Mouse (Mus musculus) ovary, adult 18-20 months (tissue): ENCODE measurements around the gene Ak1.

Source experiments
- DNase-seq: peaks from one replicate; pipeline ENCODE4 v3.0.0; 2022; ENCODE audit warnings: low spot score, mixed read lengths

Gene Ak1

DNA sequence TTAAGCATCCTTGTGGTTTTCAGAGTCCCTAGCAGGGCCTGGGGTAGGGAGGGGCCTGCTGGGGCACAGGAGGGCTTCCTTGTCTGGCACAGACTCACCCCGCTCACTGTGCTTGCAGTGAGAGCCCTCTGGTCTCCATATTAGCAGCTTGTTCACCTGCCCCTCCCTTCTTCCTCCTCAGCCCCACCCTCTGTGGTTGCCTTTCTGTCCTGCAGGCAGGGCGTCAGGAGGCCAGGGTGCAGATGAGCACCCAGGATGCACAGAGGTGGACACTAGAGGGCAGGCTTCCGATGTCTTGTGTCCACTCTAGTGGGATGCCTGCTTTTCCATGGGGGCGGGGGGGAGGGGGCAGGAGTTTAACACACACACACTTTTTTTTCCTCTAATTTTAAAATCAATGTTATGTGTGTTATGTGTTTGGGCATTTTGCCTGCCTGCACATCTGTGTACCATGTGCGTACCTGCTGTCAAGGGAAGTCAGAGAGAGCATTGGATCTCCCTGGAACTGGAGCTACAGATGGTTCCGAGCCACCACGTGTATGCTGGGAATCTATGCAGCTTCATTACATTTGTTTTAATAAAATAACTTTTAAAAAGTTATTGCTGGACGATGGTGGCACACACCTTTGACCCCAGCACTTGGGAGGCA lies 20.0 kb upstream of the Ak1 start:
- DNase-seq = no peak

DNA sequence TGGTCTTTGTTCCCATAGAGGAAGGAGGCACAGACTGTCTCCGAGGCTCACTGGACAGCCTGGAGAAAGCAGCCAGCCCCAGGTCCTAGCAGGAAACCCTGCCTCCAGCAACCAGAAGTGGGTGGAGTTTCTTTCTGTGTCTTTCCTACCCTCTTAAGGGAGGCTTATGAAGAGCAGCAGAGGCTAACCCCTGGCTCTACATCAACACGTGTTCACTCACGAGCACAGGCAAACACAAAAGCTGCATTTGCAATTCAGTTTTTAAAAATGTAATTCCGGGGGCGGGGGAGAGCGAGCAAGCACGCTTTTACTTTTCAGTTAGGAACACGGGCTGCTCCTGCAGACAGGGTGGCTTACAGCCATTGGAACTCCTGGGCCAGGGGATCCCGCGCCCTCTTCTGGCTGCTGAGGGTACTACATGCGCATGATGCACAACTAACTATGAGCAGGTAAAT lies 18.9 kb upstream of the Ak1 start:
- DNase-seq = peak; percentile 61

DNA sequence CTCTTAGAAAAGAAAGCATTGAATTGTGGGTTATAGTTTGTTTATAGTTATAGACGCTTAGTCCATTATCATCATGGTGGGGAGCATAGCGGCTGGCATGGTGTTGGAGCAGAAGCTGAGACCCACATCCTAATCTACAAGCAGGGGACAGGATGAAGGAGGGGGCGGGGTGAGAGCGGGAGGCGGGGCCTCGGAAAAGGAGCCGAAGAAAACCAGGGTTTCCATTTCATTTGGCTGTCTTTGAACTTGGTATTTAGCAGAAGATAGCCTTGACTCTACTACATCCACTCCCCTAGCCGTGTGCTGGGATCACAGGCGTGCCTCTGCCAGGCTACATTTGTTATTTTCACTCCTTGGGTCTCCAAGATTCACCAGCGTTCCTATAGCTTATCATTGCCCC lies 16.9 kb upstream of the Ak1 start:
- DNase-seq = no peak

DNA sequence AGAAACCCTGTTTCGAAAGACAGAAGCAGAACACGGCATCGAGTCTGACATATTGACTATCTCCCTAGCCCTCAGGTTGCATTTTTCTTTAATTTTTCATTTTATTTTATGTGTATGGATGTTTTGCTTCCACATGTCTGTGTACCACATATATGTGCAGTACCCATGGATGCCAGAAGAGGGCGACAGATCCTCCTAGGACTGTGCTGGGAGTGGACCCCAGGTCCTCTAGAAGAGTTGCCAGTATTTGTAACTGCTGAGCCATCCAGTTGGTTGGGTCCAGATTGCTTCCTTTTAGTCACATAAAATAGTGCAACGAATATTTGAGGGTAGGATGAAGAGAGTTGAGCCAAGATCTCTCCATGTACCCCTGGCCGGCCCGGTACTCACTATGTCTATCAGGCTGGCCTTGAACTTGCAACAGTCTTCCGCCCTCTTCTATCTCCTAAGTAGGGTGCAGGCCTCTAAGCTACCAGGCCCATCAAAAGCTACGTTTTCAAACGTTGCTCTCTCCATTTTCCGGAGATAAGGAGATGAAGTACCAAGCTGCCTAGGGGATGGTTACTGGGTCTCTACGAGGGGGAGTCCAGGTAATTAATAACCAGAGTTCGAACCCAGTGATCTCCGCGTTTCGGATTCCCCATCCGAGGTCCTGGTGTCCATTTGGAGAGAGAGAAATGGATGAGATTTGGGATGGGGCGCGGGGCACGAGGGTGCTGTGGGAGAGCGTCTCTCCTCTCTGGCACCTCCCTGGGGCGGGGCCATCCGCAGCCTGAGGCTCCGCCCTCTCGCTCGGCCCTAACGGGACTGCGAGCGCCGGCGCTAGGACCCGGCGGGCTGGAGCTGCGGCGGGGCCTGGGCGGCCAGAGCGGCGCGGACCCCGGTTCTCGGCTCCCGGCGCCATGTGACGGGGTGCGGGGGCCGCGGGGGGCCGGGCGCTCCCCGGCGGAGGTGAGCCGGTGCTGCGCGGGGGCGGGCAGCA lies 15.1 kb upstream of the Ak1 start:
- DNase-seq = peak; percentile 73

DNA sequence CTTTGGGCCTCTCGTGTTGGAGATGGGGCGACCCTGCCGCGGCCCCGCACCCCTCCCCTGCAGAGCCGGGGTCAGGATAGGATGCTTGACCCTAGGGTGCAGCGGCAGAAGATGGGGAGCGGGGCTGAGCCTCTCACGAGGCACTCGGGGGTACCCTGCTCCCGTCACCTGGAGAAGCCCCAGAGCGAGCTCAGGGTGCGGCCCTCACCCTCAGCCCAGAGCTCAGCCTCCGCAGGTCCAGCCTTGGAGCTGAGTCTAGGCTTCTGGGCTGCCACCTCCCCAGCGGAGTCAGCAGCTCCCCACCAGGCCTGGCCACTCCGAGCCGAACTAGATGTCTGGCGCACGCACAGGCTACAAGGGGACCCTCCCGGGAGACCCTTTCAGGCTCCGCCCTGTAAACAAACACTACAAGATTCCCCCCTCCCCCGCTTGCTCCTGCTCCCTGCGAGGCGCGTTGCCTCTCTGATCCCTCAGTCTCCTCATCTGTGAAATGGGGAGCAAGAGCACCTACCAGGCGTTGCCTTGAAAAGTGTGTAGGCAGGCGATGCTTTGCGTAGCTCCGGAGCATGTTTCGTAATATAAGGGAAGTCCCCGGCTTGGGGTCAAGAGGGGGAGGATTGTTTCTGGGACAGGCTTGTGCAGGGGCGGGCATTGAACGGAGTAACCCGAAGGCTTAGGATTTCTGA lies 14.2 kb upstream of the Ak1 start:
- DNase-seq = no peak

DNA sequence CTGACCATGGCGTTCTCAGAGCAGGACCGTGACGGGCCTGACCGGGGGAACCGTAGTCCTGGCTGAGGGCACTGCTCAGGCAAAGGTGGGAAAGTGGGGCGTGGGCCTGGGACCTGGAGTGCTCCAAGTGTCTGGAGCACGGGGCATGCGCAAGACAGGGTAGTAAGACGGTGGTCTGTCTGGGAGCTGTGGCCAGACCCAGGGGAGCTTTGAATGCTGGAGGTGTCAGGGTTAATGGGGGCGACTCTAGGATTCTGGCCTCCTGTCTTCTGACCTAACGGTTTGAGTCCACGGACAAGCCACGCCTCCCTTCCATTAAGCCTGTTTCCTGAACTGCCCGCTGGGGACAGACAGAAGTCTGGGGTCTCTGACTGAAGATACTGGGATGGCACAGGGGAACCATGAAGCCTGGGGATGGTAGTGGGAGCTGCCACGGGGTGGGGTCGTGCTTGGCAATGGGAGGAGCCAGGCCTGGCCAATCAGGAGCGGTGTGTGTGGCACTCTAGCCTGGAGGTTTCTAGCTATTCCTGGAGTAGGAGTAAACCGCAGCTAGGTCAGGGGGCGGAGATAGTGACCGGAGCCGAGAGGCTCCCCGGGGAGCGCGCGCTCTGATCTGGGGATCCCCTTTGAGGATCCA lies 13.3 kb upstream of the Ak1 start:
- peak; percentile 80 for DNase-seq

DNA sequence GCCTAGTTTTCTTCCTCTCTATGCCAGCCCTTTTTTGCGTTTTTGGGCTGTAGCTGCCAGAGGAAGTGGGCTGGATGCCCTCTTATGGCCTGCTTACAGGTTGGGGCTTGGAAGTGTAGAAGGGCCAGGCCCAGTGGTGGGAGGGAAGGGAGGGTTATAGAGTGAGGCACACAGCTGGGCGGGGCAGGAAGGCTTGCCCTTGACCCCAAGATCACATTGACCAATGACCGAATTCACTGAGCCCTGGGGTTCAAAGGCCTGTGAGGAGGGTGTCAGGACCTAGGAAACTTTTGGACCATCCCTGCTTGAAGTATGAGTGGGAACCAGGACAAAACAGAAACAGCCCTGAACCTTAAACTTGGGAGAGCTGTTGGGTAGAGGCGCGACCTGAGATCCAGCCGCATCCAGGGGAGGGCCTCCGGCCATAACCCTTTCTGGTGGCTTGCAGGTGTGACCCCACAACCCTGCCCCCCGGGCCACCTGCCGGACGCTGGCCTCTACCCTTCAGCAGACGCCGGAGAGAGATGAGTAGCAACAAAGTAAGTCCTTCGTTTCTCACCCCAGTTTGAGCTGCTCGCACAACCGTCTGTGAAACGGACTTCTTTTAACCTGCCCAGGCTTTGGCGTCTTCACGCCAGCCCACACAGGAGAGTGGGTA lies 12.7 kb upstream of the Ak1 start:
- no peak for DNase-seq

DNA sequence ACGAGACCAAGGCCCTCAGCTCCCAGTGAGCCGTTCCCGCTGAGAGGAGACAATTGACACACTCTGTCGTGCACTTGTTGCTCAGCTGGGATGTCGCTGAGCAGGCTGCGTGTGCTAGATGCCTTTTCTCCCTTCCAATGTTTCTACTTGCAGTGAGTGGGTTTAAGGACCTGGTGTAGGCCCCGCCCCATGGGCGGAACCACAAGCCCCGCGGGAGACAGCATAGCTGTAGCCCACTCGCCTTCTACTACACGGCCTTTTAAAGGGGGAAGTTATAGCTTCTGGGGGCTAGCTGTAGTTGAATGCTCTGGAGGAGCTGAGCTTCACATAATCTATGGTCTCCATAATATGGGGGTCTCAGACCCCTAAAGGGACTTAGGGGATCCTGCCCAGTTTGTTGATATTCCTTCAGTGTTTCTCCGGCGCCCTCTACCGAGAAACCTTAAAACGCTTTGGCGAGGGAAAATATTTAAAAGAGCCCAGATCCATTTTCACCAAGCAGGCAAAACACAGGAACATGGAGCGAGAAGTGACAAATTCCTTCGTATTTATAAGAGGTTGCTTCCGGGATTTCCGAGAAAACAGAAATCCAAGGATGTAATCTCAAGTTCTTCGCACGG lies 10.8 kb upstream of the Ak1 start:
- DNase-seq = no peak

DNA sequence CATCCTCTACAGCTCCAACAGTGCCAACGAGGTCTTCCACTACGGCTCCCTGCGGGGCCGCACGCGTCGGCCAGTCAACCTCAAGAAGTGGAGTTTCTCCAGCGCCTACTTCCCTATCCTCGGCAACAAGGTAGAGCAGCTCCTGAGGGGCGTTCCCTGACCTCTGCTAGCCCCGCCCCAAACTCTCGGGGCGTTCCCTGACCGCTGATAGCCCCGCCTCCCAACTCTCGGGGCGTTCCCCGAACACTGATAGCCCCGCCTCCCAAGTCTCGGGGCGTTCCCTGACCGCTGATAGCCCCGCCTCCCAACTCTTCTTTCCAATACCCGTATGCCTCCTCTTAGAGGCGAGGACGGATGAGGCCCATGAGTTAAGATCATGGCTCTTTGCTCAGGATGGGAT lies 9.3 kb upstream of the Ak1 start:
- DNase-seq = no peak

DNA sequence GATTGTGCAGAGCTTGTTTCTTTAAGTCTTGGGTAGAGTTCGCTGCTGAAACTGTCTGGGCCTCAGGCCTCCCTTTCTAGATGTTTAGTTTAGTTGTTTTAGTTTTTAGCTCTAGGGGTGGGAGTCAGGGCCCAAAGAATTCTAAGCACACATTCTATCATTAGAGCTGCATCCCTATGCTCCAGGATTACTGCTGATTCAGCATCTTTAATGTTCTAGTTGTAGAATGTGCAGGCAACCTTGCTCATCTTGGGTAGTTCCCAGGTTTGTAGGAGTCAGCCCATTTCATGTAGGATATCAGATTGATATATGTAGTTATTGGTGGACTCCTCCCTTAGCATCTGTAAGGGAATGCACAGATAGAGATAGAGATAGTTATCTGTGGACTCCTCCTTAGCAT lies 4.4 kb upstream of the Ak1 start:
- DNase-seq = no peak

DNA sequence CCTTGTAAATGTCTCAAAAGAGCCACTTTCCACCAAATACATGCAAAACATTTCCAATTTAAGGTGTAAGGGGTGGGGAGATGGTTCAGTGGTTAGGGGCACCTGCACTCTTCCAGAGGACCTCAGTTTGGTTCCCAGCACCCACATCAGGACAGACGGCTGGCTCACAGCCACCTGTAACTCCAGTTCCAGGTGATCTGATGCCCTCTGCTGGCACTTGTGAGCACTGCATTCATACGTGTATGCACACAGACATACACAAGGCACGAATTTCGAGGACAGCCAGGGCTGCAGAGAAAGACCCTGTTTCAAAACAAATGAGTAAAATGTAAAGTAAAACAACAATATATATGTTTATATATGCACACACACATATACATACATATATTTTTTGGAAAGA lies 4.0 kb upstream of the Ak1 start:
- DNase-seq = no peak

DNA sequence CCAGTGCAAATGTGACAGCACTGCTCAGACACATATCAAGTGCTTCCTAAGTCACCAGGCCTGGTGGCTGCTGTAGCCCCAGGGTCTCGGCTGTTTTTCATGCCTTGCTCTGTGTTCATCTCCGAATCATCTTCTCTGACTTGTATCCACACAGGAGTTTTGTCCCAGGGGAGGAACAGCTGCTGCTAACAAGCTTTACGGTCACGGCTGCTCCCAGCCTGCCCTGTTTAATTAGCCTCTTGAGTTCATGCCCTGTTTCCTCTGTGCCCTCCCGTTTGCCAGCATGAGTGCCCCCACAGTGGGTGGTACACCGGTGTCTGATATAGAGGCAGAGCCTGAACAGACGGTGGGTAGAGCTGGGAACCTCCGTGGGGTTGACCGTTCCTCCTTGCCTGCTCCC lies 3.5 kb upstream of the Ak1 start:
- no peak for DNase-seq

DNA sequence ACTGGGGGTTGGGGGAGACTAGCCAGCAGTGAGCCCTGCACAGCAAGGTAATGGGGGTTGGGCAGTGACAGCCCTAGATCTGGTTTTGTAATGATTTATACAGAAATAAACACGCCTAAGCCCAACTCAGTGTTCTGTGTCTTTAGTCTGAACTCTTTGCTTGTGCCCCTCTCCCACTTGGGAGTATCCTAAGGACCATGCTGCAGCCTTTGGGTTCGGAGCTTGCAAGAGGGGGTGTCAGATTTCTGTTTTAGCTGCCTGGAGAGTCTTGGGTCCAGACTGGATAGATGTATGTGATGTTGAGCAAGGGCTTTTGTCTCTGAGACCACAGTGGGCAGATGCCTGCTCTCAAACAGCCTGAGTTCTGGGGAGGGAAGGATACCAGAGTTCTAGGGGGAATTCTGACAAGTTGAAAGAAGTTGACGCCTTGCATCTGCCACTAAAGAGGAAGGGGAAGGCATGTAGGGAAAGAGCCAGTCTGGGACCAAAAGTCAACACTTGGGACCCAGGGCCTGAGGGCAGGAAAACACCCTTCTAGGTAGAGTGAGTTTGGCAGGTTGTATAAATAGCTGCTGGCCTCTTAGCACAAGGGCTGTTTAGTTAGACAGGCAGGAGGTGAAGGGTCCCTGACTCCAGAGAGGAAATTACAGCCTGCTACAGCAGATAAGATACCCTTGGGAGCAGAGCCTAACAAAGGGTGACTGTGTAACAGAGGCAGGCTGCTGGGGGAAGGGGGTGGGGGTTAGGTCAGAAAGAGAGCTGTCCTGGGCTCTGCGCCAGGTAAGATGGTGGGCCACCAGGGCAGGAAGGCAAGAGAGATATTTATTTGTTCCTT lies 659 bp upstream of the Ak1 start:
- no peak for DNase-seq

DNA sequence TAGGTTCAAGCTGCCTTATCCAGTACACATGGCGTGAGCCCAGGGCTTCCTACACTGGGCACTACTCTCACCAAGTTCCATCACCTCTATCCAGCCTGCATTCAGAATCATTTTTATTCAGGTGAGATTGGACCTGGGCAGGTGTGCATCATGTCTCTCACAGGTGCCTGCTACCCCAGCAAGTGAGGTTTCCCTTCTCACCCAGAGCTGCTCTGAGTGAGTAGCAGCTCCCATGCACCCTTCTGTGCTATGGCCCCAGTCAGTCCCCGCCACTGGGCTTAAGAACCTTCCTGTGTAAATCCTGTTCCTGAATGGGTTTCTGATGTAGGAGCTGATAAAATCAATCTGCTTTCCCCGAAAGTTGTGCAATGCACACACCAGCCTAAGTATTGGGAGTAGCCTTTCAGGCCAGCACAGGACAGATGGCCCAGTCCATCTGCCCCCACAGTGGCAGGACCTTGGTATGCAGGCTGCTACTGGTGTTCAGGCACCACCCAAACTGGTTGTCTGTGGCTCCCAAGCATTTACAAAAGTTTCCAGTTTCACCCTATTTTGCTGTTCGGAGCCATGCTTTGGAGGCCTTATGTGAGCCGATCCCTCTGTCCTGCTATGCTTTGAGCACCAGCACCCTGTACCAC lies 2.7 kb downstream of the Ak1 start:
- DNase-seq = no peak

DNA sequence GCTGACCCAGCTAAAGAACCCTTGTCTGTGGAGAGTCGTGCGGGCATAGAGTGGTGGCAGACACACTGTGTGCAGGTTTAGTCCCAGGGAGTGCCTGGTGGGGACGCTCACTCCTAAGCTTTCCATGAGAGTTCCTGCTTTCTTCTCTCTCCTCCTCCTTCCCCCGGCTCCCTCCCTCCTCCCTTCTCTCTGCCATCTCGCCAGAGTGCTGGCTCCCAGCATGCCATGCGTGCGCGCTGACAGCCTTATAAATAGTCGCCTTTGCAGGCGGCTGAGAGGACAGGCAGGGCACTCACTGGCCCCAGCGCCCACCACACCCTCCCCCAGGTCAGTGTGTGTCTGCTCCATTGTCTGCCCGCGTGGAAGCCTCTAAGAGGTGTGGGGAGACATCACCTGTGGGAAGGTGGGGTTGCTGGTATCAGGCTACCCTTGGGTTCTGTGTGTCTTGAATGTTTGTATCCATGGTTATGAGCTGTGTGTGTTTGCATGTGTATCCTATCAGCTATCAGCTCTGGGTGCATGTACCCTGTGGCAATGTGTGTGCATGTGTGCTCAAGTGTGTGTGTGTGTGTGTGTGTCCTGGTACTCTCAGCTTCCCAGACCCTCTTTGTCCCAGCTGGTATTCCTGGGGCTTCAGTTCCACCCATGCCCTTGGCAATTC lies 3.8 kb downstream of the Ak1 start:
- peak; percentile 47 for DNase-seq

DNA sequence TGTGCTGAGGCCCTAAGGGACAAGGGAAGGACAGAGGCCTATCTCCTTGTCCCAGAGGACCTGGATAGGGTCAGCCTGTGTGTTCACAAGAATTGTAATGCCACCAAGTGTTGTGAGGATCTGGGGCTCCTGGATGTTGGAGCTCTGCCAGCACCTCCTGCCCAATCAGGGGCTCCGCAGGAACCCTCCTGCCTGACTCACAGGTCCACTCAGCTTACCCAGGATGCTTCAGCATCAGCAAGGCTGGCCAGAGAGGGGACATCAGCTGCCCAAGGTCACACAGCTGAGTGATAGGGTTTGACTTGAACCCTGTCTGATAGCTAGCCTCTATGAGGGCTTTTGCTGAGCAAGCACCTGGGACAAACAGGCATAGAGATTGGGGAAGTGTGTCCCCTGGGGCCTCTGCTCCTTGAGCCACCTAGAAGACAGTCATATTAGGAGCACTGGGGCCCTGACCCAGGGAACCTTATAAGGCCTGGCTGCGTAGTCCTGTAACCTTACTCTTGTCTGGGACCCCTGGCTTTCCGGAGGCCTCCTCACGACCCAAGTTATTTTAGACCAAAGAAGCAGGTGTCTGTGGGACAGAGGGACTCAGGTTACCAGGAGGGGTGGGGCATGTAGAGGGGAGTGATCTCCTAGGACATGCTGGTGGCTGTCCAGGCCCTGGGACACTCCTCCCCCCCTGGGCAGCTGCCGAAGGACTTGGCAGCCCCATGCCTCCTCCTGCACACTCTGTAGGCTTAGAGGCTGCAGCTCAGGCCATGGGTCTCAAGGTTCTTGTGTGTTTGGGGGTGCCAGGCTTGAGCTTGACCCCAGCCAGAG lies 4.5 kb downstream of the Ak1 start:
- no peak for DNase-seq

DNA sequence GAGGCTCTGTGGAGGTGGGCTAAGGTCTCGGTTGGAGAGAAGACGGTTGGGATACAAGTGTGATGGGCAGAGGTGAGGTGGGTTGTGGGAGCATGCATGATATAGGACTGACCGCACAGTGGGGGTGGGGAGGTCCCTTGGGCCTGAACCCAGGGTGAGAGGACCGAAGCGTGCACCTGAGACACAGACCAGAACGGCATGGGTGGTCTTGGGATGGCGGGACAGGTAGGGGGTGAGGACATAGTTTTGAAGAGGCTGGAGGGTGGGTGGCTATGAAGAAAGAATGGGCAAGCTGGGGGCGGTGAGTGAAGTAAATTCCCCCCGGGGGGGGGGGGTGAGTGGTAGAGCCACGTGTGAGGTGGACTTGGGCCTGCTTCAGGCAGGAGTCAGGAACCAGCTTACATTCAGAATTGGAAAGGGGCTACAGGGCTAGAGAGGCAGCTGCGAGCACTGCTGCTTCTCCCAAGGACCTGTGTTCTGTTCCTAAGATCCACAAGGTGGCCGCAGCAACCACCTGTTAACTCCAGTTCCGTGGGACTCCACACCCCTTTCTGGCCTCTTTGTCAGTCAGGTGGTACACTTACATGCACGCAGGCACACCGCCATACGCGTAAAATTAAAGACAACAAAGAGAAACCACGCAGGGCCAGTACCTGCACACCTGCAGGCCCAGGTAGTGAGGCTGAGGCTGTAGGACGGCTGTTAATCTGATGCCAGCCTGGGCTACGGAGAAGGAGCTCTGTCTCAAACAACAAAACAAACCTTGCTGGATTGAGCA lies 5.9 kb downstream of the Ak1 start:
- no peak for DNase-seq
